Mouse (Mus musculus): Measurements from ENCODE around the gene Gpc6. TPM values are rescaled to one million over a fixed set of nuclear protein-coding genes. Genes with fewer than 3 reads are reported as not detected.
A peak's percentile ranks its signal among the peaks of the same experiment; 100 is the strongest.
"Not testable (repeated sequence)": the region's sequence is repeated elsewhere in the genome, so short reads cannot be mapped to it uniquely, and the experiment has no call there.

Gene Gpc6
- polyA plus RNA-seq, 1 experiment from 2014 or later = 31.2 TPM

DNA sequence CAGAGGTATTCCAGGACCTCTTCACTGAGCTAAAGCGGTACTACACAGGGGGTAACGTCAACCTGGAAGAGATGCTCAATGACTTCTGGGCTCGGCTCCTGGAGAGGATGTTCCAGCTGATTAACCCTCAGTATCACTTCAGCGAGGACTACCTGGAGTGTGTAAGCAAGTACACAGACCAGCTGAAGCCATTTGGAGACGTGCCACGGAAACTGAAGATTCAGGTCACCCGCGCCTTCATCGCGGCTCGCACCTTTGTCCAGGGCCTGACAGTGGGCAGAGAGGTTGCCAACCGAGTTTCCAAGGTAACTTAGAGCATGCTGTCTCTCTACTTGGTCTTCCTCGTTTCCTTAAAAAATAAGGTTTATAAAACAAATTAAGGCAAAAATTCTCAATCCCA is 510.6 kb downstream of the Gpc6 start:
- H3K4me1 ChIP-seq (ENCODE audit: control insufficient read depth, insufficient read depth, low read length) = no peaks in the 10 kb centered on the region
- no peaks in the 10 kb centered on the region for H3K36me3 ChIP-seq (ENCODE audit: control insufficient read depth, insufficient read depth, low read length)
- H3K27ac ChIP-seq (ENCODE audit: low read depth, low read length) = no peak overlapping the region
- 94% methylated on average over 13 of the region's 13 CpGs for WGBS
- H3K27me3 ChIP-seq (ENCODE audit: control insufficient read depth, insufficient read depth, low read length) = no peaks in the 10 kb centered on the region
- H3K4me3 ChIP-seq (ENCODE audit: low read depth, low read length) = no peak overlapping the region
- no peak overlapping the region for H3K9ac ChIP-seq (ENCODE audit: low read length)
- no peak for ATAC-seq (ENCODE audit: insufficient read depth, low FRiP score, low TSS enrichment)
- H3K4me2 ChIP-seq (ENCODE audit: low read depth) = no peak overlapping the region
- no peak for DNase-seq (ENCODE audit: low spot score)
- H3K9me3 ChIP-seq (ENCODE audit: control insufficient read depth, low read length) = no peaks in the 10 kb centered on the region

DNA sequence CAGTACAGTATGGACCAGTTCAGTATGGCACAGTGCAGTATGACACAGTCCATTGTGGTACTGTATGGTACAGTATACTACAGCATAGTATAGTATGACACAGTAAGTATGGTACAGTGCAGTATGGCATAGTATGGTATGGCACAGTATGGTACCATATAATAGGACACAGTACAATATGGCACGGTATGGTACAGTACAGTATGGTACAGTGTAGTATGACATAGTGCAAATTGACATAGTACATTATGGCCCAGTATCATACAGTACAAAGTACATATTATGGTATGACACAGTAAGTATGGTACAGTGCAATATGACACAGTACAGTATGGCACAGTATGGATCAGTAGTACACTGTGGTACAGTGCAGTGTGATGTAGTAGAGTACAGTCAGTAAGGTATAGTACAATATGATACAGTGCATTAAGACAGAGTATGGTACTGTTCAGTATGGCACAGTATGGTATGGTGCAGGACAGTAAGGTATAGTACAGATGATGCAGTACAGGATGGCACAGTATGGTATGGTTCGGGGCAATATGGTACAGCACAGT is 521.6 kb downstream of the Gpc6 start:
- H3K9me3 ChIP-seq (ENCODE audit: control insufficient read depth, low read length); H3K36me3 ChIP-seq (ENCODE audit: control insufficient read depth, insufficient read depth, low read length): not testable (repeated sequence)
- WGBS = 94% methylated on average over 2 of the region's 2 CpGs

DNA sequence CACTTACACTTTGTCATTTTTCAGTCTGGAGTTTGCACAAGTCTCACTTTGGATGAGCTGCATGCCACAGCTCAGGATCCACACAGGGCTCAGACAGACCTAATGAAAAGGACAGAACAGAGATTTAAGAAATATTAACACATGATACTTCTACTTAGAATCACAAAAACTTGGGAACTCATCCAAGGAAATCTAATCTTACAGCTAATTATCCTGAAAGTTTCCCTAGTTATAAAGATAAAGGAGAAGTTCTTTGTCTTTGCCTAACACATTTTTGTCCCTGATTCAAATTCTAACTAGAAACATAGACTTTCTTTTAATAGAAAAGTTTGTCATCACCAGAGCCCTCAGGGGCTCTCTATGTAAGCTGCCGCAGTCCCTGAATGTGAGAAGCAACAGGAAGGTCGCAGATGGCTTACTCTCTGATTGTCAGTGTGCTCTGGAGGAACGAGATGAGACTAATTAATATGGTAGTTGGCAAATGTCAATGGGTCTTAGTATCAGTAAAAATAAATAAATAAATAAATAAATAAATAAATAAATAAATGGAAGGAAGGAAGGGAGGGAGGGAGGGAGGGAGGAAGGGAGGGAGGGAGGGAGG is 526.4 kb downstream of the Gpc6 start:
- no peaks in the 10 kb centered on the region for H3K27me3 ChIP-seq (ENCODE audit: control insufficient read depth, insufficient read depth, low read length)
- no peak overlapping the region for H3K4me2 ChIP-seq (ENCODE audit: low read depth)
- DNase-seq (ENCODE audit: low spot score) = no peak
- H3K36me3 ChIP-seq (ENCODE audit: control insufficient read depth, insufficient read depth, low read length) = no peaks in the 10 kb centered on the region
- no peak overlapping the region for H3K27ac ChIP-seq (ENCODE audit: low read depth, low read length)
- H3K9me3 ChIP-seq (ENCODE audit: control insufficient read depth, low read length) = no peaks in the 10 kb centered on the region
- H3K4me1 ChIP-seq (ENCODE audit: control insufficient read depth, insufficient read depth, low read length) = no peaks in the 10 kb centered on the region
- ATAC-seq (ENCODE audit: insufficient read depth, low FRiP score, low TSS enrichment) = no peak
- H3K9ac ChIP-seq (ENCODE audit: low read length) = no peak overlapping the region
- WGBS = 57% methylated on average over 3 of the region's 3 CpGs
- H3K4me3 ChIP-seq (ENCODE audit: low read depth, low read length) = no peak overlapping the region

More for the DNA sequence above, 521.6 kb downstream of the Gpc6 start:
- peak; percentile 38; the same call in 1 of the 2 replicates for ATAC-seq (ENCODE audit: insufficient read depth, low FRiP score, low TSS enrichment)
- DNase-seq (ENCODE audit: low spot score); H3K27me3 ChIP-seq (ENCODE audit: control insufficient read depth, insufficient read depth, low read length); H3K4me1 ChIP-seq (ENCODE audit: control insufficient read depth, insufficient read depth, low read length); H3K9ac ChIP-seq (ENCODE audit: low read length); H3K27ac ChIP-seq (ENCODE audit: low read depth, low read length); H3K4me2 ChIP-seq (ENCODE audit: low read depth); H3K4me3 ChIP-seq (ENCODE audit: low read depth, low read length): not testable (repeated sequence)

GRCm38 (mm10) chr14:117452150-117452549 is 527.0 kb downstream of the Gpc6 start:
- Histone ChIP-seq H3K4me1 (ENCODE audit: control insufficient read depth, insufficient read depth, low read length) (no peaks in the 10 kb centered on the region), H3K27ac (ENCODE audit: low read depth, low read length) (no peak overlapping the region), H3K4me3 (ENCODE audit: low read depth, low read length) (no peak overlapping the region), H3K9ac (ENCODE audit: low read length) (no peak overlapping the region), H3K9me3 (ENCODE audit: control insufficient read depth, low read length) (no peaks in the 10 kb centered on the region), H3K4me2 (ENCODE audit: low read depth) (no peak overlapping the region), H3K36me3 (ENCODE audit: control insufficient read depth, insufficient read depth, low read length) (no peaks in the 10 kb centered on the region), H3K27me3 (ENCODE audit: control insufficient read depth, insufficient read depth, low read length) (no peaks in the 10 kb centered on the region)
- ATAC-seq (ENCODE audit: insufficient read depth, low FRiP score, low TSS enrichment) (no peak), DNase-seq (ENCODE audit: low spot score) (no peak)
- 59% methylated on average over 7 of the region's 7 CpGs for WGBS

GRCm38 (mm10) chr14:117473378-117473777 is 548.3 kb downstream of the Gpc6 start:
- Histone ChIP-seq H3K4me1 (ENCODE audit: control insufficient read depth, insufficient read depth, low read length) (no peaks in the 10 kb centered on the region), H3K36me3 (ENCODE audit: control insufficient read depth, insufficient read depth, low read length) (no peaks in the 10 kb centered on the region), H3K9ac (ENCODE audit: low read length) (no peak overlapping the region), H3K4me2 (ENCODE audit: low read depth) (no peak overlapping the region), H3K9me3 (ENCODE audit: control insufficient read depth, low read length) (no peaks in the 10 kb centered on the region), H3K4me3 (ENCODE audit: low read depth, low read length) (no peak overlapping the region), H3K27me3 (ENCODE audit: control insufficient read depth, insufficient read depth, low read length) (no peaks in the 10 kb centered on the region), H3K27ac (ENCODE audit: low read depth, low read length) (no peak overlapping the region)
- WGBS = 67% methylated on average over 2 of the region's 2 CpGs
- ATAC-seq (ENCODE audit: insufficient read depth, low FRiP score, low TSS enrichment) = no peak
- no peak for DNase-seq (ENCODE audit: low spot score)

DNA sequence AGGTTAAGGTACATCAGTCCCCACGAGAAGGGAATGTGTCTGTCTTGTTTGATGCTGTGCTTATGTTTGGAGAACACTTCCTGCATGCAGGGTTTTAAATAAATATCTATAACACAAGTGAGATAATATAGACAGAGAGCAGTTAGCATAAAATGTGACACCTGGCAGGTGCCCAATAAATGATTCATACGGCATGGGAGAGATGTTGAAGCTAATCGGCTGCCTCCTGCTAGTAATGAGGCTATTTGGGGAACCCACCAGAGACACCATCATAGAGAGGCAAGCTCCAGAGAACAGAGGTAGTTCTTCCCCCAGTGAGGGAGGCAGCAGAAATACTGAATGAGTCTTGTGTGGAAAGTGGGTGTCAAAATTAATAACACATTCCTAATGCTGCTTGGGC is 553.8 kb downstream of the Gpc6 start:
- Histone ChIP-seq H3K4me3 (ENCODE audit: low read depth, low read length) (no peak overlapping the region), H3K36me3 (ENCODE audit: control insufficient read depth, insufficient read depth, low read length) (no peaks in the 10 kb centered on the region), H3K4me1 (ENCODE audit: control insufficient read depth, insufficient read depth, low read length) (no peaks in the 10 kb centered on the region), H3K9me3 (ENCODE audit: control insufficient read depth, low read length) (no peaks in the 10 kb centered on the region), H3K27ac (ENCODE audit: low read depth, low read length) (no peak overlapping the region), H3K4me2 (ENCODE audit: low read depth) (no peak overlapping the region), H3K9ac (ENCODE audit: low read length) (no peak overlapping the region), H3K27me3 (ENCODE audit: control insufficient read depth, insufficient read depth, low read length) (no peaks in the 10 kb centered on the region)
- 78% methylated on average over 3 of the region's 3 CpGs for WGBS
- DNase-seq (ENCODE audit: low spot score) (no peak), ATAC-seq (ENCODE audit: insufficient read depth, low FRiP score, low TSS enrichment) (no peak)

- 81% methylated on average over 4 of the region's 4 CpGs for WGBS
- H3K27ac ChIP-seq (ENCODE audit: low read depth, low read length) = no peak overlapping the region
Measured at GRCm38 (mm10) chr14:117487161-117487754, 562.1 kb downstream of the Gpc6 start.

DNA sequence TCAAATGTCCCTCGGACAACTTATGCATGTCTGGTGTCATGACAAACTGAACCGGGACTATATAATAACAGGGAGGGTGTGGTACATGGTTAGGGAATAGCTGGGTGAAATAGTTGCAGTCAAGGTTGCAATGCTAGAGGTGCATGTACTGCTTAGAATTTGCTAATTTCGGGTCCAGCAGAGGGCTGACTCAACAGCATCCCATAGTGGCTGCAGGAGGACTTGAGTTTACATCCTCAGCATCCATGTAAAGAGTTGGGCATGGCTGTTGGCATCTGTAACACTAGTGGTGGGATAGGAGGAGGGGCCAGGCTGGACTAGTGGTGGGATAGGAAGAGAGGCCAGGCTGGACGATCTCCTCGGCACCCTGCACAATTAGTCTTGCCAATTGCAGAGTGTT is 565.4 kb downstream of the Gpc6 start:
- WGBS = 65% methylated on average over 5 of the region's 5 CpGs
- no peak for ATAC-seq (ENCODE audit: insufficient read depth, low FRiP score, low TSS enrichment)
- Histone ChIP-seq H3K4me2 (ENCODE audit: low read depth) (no peak overlapping the region), H3K4me1 (ENCODE audit: control insufficient read depth, insufficient read depth, low read length) (no peaks in the 10 kb centered on the region), H3K4me3 (ENCODE audit: low read depth, low read length) (no peak overlapping the region), H3K36me3 (ENCODE audit: control insufficient read depth, insufficient read depth, low read length) (no peaks in the 10 kb centered on the region), H3K27me3 (ENCODE audit: control insufficient read depth, insufficient read depth, low read length) (no peaks in the 10 kb centered on the region), H3K27ac (ENCODE audit: low read depth, low read length) (no peak overlapping the region), H3K9ac (ENCODE audit: low read length) (no peak overlapping the region), H3K9me3 (ENCODE audit: control insufficient read depth, low read length) (no peaks in the 10 kb centered on the region)
- no peak for DNase-seq (ENCODE audit: low spot score)

More at GRCm38 (mm10) chr14:117487161-117487754, 562.1 kb downstream of the Gpc6 start:
- H3K27me3 ChIP-seq (ENCODE audit: control insufficient read depth, insufficient read depth, low read length) = no peaks in the 10 kb centered on the region
- no peaks in the 10 kb centered on the region for H3K36me3 ChIP-seq (ENCODE audit: control insufficient read depth, insufficient read depth, low read length)
- no peak overlapping the region for H3K4me3 ChIP-seq (ENCODE audit: low read depth, low read length)
- DNase-seq (ENCODE audit: low spot score) (no peak), ATAC-seq (ENCODE audit: insufficient read depth, low FRiP score, low TSS enrichment) (no peak)
- H3K9me3 ChIP-seq (ENCODE audit: control insufficient read depth, low read length) = no peaks in the 10 kb centered on the region
- no peak overlapping the region for H3K9ac ChIP-seq (ENCODE audit: low read length)
- no peak overlapping the region for H3K4me2 ChIP-seq (ENCODE audit: low read depth)
- H3K4me1 ChIP-seq (ENCODE audit: control insufficient read depth, insufficient read depth, low read length) = no peaks in the 10 kb centered on the region

DNA sequence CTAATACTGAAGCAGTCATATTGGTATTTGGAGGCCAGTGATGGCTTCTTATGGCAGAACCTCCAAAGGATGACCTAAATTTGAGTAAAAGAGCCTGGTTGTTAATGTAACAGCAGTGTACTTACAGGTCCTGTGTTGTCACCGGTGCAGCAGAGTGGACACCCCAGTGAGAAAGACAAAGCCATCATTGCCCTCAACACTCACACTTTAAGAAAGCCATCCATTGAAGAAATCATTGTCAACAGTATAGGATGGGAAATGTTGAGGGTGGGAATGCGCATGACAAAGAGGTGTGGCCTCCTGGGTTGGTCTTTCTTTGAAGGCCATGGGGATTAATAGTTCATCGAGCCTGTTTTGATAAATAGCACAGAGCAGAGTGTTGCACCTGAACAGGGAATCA is 570.0 kb downstream of the Gpc6 start:
- H3K4me1 ChIP-seq (ENCODE audit: control insufficient read depth, insufficient read depth, low read length) = no peaks in the 10 kb centered on the region

More for the DNA sequence above, 570.0 kb downstream of the Gpc6 start:
- no peak for ATAC-seq (ENCODE audit: insufficient read depth, low FRiP score, low TSS enrichment)
- Histone ChIP-seq H3K9ac (ENCODE audit: low read length) (no peak overlapping the region), H3K4me2 (ENCODE audit: low read depth) (no peak overlapping the region), H3K9me3 (ENCODE audit: control insufficient read depth, low read length) (no peaks in the 10 kb centered on the region), H3K36me3 (ENCODE audit: control insufficient read depth, insufficient read depth, low read length) (no peaks in the 10 kb centered on the region), H3K4me3 (ENCODE audit: low read depth, low read length) (no peak overlapping the region), H3K27ac (ENCODE audit: low read depth, low read length) (no peak overlapping the region), H3K27me3 (ENCODE audit: control insufficient read depth, insufficient read depth, low read length) (no peaks in the 10 kb centered on the region)
- DNase-seq (ENCODE audit: low spot score) = no peak
- WGBS = 62% methylated on average over 3 of the region's 3 CpGs
